Mouse (Mus musculus) brain, embryonic 14.5 days (tissue): ENCODE results near the gene Cpxm1.

Source experiments
- CTCF ChIP-seq: fragments of 200-500 bp; IDR thresholded peaks from 2 replicates; pipeline ENCODE4 v1.5.1; 2012; ENCODE audit warnings: inconsistent platforms, mild to moderate bottlenecking, moderate library complexity, borderline replicate concordance; ENCODE audit not compliant: insufficient read depth, insufficient read length; ENCODE audit errors: extremely low read depth
- POLR2A ChIP-seq: fragments of 200-500 bp; IDR thresholded peaks from 2 replicates; pipeline ENCODE4 v1.6.1; 2012; ENCODE audit warnings: mild to moderate bottlenecking, inconsistent platforms, borderline replicate concordance; ENCODE audit not compliant: poor library complexity, insufficient read depth, insufficient read length, severe bottlenecking; ENCODE audit errors: extremely low read depth

DNA sequence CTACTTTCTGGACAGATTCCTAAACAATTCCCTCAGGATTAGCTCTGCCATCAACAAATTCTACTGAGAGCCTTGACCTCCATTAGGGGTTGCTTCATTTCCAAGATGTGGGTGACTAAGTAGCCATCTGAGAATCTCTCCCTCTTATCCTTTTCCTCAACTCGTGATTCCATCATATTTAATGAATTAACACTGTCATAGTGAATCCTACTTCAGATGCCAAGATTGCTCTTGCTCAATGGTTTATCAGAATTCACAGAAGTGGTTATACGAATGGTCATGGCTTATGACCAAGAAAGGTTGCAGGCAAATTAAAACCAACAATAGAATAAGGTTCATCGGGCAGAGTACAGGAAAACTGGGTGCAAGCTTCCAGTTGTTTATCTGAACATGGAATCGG, 4.5 kb upstream of the Cpxm1 start:
- no peak for TF ChIP-seq POLR2A
- no peak for TF ChIP-seq CTCF
